ENCODE assay signal across 7 mouse cellular contexts in genomic region chr15:99126081-99126815, GRCm38 (mm10). TPM values are rescaled to one million over a fixed set of nuclear protein-coding genes. Genes with fewer than 3 reads are reported as not detected.
A peak's percentile ranks its signal among the peaks of the same experiment; 100 is the strongest.
DNase-seq lines count a peak whose midpoint lies in the region; ATAC-seq lines count a peak whose summit lies in the region.

No protein-coding gene starts in this region.

- peak overlapping the region; percentile 91 for H3K9ac ChIP-seq in embryonic facial prominence, embryonic 12.5 days
- peak overlapping the region; percentile 92 for H3K9ac ChIP-seq in limb, embryonic 13.5 days
- peak overlapping the region; percentile 68 for H3K9ac ChIP-seq in midbrain, embryonic 15.5 days
- peak overlapping the region; percentile 90 for H3K9ac ChIP-seq in stomach, embryonic 14.5 days (replicated peaks; ENCODE audit: low read depth, low read length)

- under 1% methylated on average over 115 of the region's 115 CpGs for WGBS in embryonic facial prominence, embryonic 12.5 days
- WGBS in limb, embryonic 13.5 days = under 1% methylated on average over 112 of the region's 115 CpGs
- under 1% methylated on average over 81 of the region's 115 CpGs for WGBS in midbrain, embryonic 15.5 days
- WGBS in stomach, embryonic 14.5 days = under 1% methylated on average over 111 of the region's 115 CpGs

- H3K36me3 ChIP-seq in embryonic facial prominence, embryonic 12.5 days = no peaks in the 10 kb centered on the region
- no peaks in the 10 kb centered on the region for H3K36me3 ChIP-seq in limb, embryonic 13.5 days
- H3K36me3 ChIP-seq in midbrain, embryonic 15.5 days (replicated peaks) = no peaks in the 10 kb centered on the region
- no peaks in the 10 kb centered on the region for H3K36me3 ChIP-seq in stomach, embryonic 14.5 days (ENCODE audit: control insufficient read depth, insufficient read depth, low read length)

- peak; percentile 85 for ATAC-seq in embryonic facial prominence, embryonic 12.5 days (ENCODE audit: insufficient number of reproducible peaks, insufficient read depth, low FRiP score, low TSS enrichment)
- ATAC-seq in limb, embryonic 13.5 days (ENCODE audit: low FRiP score, low read depth) = peak; percentile 87
- ATAC-seq in midbrain, embryonic 15.5 days (replicated peaks) = peak; percentile 86
- ATAC-seq in stomach, embryonic 14.5 days (ENCODE audit: insufficient number of reproducible peaks, insufficient read depth, low FRiP score, low read depth) = peak; percentile 88

- DNase-seq in adrenal gland, postnatal 4 days (ENCODE audit: low spot score in 2 of 2) = peak; percentile 75 to 76
- DNase-seq in heart, adult 8-10 months (ENCODE audit: low spot score) = peak; percentile 86
- peak; percentile 86 for DNase-seq in kidney, adult 9 months

- H3K4me2 ChIP-seq in embryonic facial prominence, embryonic 12.5 days (replicated peaks) = peak overlapping the region; percentile 64
- H3K4me2 ChIP-seq in limb, embryonic 13.5 days (replicated peaks) = peak overlapping the region; percentile 77
- peak overlapping the region; percentile 85 for H3K4me2 ChIP-seq in midbrain, embryonic 15.5 days
- H3K4me2 ChIP-seq in stomach, embryonic 14.5 days (replicated peaks; ENCODE audit: low read depth, low read length) = peak overlapping the region; percentile 50

- H3K4me3 ChIP-seq in embryonic facial prominence, embryonic 12.5 days = peak overlapping the region; percentile 77
- H3K4me3 ChIP-seq in limb, embryonic 13.5 days = peak overlapping the region; percentile 71
- H3K4me3 ChIP-seq in midbrain, embryonic 15.5 days = peak overlapping the region; percentile 79
- H3K4me3 ChIP-seq in stomach, embryonic 14.5 days (ENCODE audit: low read depth, low read length) = peak overlapping the region; percentile 90

- H3K9me3 ChIP-seq in embryonic facial prominence, embryonic 12.5 days = no peaks in the 10 kb centered on the region
- H3K9me3 ChIP-seq in limb, embryonic 13.5 days = no peaks in the 10 kb centered on the region
- no peaks in the 10 kb centered on the region for H3K9me3 ChIP-seq in midbrain, embryonic 15.5 days
- no peaks in the 10 kb centered on the region for H3K9me3 ChIP-seq in stomach, embryonic 14.5 days (ENCODE audit: control insufficient read depth, low read depth, low read length)

- peaks cover 25% of the 10 kb centered on the region for H3K4me1 ChIP-seq in embryonic facial prominence, embryonic 12.5 days
- peaks cover 33% of the 10 kb centered on the region for H3K4me1 ChIP-seq in limb, embryonic 13.5 days
- H3K4me1 ChIP-seq in midbrain, embryonic 15.5 days = peaks cover 37% of the 10 kb centered on the region
- peaks cover 15% of the 10 kb centered on the region for H3K4me1 ChIP-seq in stomach, embryonic 14.5 days (ENCODE audit: control insufficient read depth, insufficient read depth, low read length)

- peak overlapping the region; percentile 96 for H3K27ac ChIP-seq in embryonic facial prominence, embryonic 12.5 days
- H3K27ac ChIP-seq in limb, embryonic 13.5 days = peak overlapping the region; percentile 94
- peak overlapping the region; percentile 89 for H3K27ac ChIP-seq in midbrain, embryonic 15.5 days
- peak overlapping the region; percentile 88 for H3K27ac ChIP-seq in stomach, embryonic 14.5 days (ENCODE audit: low read length)

- H3K27me3 ChIP-seq in embryonic facial prominence, embryonic 12.5 days = no peaks in the 10 kb centered on the region
- peaks cover 3% of the 10 kb centered on the region; the same call in 1 of the 2 replicates for H3K27me3 ChIP-seq in limb, embryonic 13.5 days
- no peaks in the 10 kb centered on the region for H3K27me3 ChIP-seq in midbrain, embryonic 15.5 days (replicated peaks)
- no peaks in the 10 kb centered on the region for H3K27me3 ChIP-seq in stomach, embryonic 14.5 days (ENCODE audit: control insufficient read depth, insufficient read depth, low read length)

RNA-seq across cellular contexts. Expression of gene Spats2, which starts 0.5 kb away (rescaled TPM):
- 10 to 100 TPM; 30.7 to 34.1 TPM for total RNA-seq in adrenal gland, postnatal 4 days (2021)
- 69.4 and 73.4 TPM in 2 replicates for polyA plus RNA-seq in embryonic facial prominence, embryonic 12.5 days (2016; fragmentation: Nextera tagmentation; extraction: Ambion mirVana)
- total RNA-seq in heart, adult 8-10 months (2022) = 1 to 10 TPM; 4.3 to 7.9 (median 7.2) TPM
- polyA plus RNA-seq in limb, embryonic 13.5 days (2015; fragmentation: Nextera tagmentation; extraction: Ambion mirVana) = 50.3 and 50.5 TPM in 2 replicates
- polyA plus RNA-seq in midbrain, embryonic 15.5 days (2015; fragmentation: Nextera tagmentation; extraction: Ambion mirVana) = 33.0 and 35.4 TPM in 2 replicates
- polyA plus RNA-seq in stomach, embryonic 14.5 days (2014; fragmentation: Nextera tagmentation; extraction: Ambion mirVana) = 34.2 and 35.5 TPM in 2 replicates

RNA-seq across cellular contexts. Expression of gene Dnajc22, which starts 33.3 kb away (rescaled TPM):
- 1 to 10 TPM; 3.7 to 6.4 TPM for total RNA-seq in adrenal gland, postnatal 4 days (2021)
- 0.70 and 0.75 TPM in 2 replicates for polyA plus RNA-seq in embryonic facial prominence, embryonic 12.5 days (2016; fragmentation: Nextera tagmentation; extraction: Ambion mirVana)
- total RNA-seq in heart, adult 8-10 months (2022) = 1 to 10 TPM in 1 of 4 experiments, under 1 TPM in 3; 0.38 to 1.2 (median 0.91) TPM
- 0.83 and 1.0 TPM in 2 replicates for polyA plus RNA-seq in limb, embryonic 13.5 days (2015; fragmentation: Nextera tagmentation; extraction: Ambion mirVana)
- 2.0 and 2.1 TPM in 2 replicates for polyA plus RNA-seq in midbrain, embryonic 15.5 days (2015; fragmentation: Nextera tagmentation; extraction: Ambion mirVana)
- 9.3 and 11.0 TPM in 2 replicates for polyA plus RNA-seq in stomach, embryonic 14.5 days (2014; fragmentation: Nextera tagmentation; extraction: Ambion mirVana)

RNA-seq across cellular contexts. Expression of gene C1ql4, which starts 38.6 kb away (rescaled TPM):
- total RNA-seq in adrenal gland, postnatal 4 days (2021) = under 1 TPM in 1 of 2 experiments, not detected in 1; 0.20 TPM
- 0.42 and 0.46 TPM in 2 replicates for polyA plus RNA-seq in embryonic facial prominence, embryonic 12.5 days (2016; fragmentation: Nextera tagmentation; extraction: Ambion mirVana)
- total RNA-seq in heart, adult 8-10 months (2022) = not detected
- polyA plus RNA-seq in limb, embryonic 13.5 days (2015; fragmentation: Nextera tagmentation; extraction: Ambion mirVana) = not detected in 2 replicates
- polyA plus RNA-seq in midbrain, embryonic 15.5 days (2015; fragmentation: Nextera tagmentation; extraction: Ambion mirVana) = 12.4 and 15.3 TPM in 2 replicates
- polyA plus RNA-seq in stomach, embryonic 14.5 days (2014; fragmentation: Nextera tagmentation; extraction: Ambion mirVana) = 0.22 TPM in 1 of 2 replicates, not detected in the other

RNA-seq across cellular contexts. Expression of gene Troap, which starts 51.9 kb away (rescaled TPM):
- total RNA-seq in adrenal gland, postnatal 4 days (2021) = 10 to 100 TPM; 14.5 to 17.1 TPM
- 38.5 and 39.0 TPM in 2 replicates for polyA plus RNA-seq in embryonic facial prominence, embryonic 12.5 days (2016; fragmentation: Nextera tagmentation; extraction: Ambion mirVana)
- under 1 TPM in 2 of 4 experiments, not detected in 2; 0.22 to 0.35 TPM for total RNA-seq in heart, adult 8-10 months (2022)
- polyA plus RNA-seq in limb, embryonic 13.5 days (2015; fragmentation: Nextera tagmentation; extraction: Ambion mirVana) = 36.2 and 37.5 TPM in 2 replicates
- 4.9 and 6.6 TPM in 2 replicates for polyA plus RNA-seq in midbrain, embryonic 15.5 days (2015; fragmentation: Nextera tagmentation; extraction: Ambion mirVana)
- 22.7 and 24.6 TPM in 2 replicates for polyA plus RNA-seq in stomach, embryonic 14.5 days (2014; fragmentation: Nextera tagmentation; extraction: Ambion mirVana)

Comparison
In these comparisons a context has a peak if more than half of its experiments do, and no peak if none do; other contexts are left out.
1. Peak in every context shown above with its lines: DNase-seq, ATAC-seq, H3K4me3 ChIP-seq and H3K27ac ChIP-seq.